Mouse (Mus musculus): ENCODE results near the gene Tpcn1.
A peak's percentile ranks its signal among the peaks of the same experiment; 100 is the strongest.

The Tpcn1 gene

GRCm38 (mm10) chr5:120588569-120589094 is at the start of gene Tpcn1, which contains the start of gene Iqcd:
Gene Tpcn1, minus strand, starts transcription at chr5:120588673.
Gene Iqcd, plus strand, starts transcription at chr5:120589016.
- peak; percentile 100 for DNase-seq

- no peak for DNase-seq
Observed at GRCm38 (mm10) chr5:120635633-120636032, 47.2 kb upstream of the Tpcn1 start.

- DNase-seq, result no peak
Observed at GRCm38 (mm10) chr5:120634860-120635259, 46.4 kb upstream of the Tpcn1 start.

GRCm38 (mm10) chr5:120634131-120634530 is 45.7 kb upstream of the Tpcn1 start, which contains the start of gene Cfap73:
Gene Cfap73, minus strand, starts transcription at chr5:120634235.
- no peak for DNase-seq

DNA sequence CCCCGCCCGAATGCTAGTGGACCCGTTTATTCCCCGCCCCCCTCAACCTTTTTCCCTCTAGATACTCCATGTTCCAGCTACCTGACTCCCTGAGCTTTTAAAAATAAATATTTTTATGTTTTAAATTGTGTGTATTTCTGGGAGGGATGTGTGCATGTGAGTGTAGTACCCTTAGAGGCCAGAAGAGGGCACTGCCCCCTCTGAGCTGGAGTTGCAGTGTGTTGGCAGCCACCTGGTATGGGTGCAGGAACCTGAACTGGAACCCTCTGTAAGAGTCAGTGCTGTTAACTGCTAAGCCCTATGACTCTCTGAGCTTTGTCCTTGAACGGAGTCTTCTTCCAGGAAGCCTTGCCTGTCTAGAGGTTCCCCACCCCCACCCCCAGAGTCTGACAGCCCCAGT is 43.4 kb upstream of the Tpcn1 start:
- no peak for DNase-seq

DNA sequence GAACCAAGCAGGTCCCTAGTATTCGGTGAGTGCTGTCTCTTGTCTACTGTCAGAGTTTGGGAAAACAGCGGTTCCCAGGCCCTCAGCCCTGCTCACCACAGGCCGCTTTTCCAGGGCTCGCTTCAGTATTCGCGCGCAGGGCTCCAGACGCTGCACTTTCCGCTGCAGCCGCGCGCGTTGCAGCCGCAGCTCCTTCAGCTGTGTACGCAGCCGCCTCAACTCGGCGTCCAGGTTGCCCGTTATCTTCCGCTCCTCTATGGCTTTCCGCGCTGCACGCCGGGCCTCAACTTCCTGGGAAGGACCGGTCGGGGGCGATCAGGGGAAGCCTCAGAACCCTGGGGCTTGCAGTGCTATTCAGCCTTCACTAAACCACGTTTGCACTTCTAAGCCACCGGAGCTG is 42.7 kb upstream of the Tpcn1 start:
- no peak for DNase-seq

DNA sequence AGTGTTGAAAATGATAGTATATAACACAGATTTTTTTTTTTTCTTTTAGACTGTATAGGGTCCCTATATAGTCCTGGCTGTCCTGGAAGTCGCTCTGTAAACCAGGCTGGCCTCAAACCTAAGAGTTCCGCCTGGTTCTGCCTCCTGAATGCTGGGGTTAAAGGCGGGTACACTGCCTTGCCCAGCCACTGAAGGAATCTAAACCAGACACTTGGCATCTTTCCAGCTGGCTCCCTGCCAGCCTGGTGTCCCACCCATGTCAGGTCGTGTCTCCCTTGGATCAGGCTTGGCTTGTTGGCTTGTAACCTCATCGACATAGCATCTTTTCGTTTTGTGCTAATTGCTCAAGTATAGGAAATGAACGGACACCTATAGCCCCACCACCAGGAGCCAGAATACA is 40.2 kb upstream of the Tpcn1 start:
- peak; percentile 89 for DNase-seq

DNA sequence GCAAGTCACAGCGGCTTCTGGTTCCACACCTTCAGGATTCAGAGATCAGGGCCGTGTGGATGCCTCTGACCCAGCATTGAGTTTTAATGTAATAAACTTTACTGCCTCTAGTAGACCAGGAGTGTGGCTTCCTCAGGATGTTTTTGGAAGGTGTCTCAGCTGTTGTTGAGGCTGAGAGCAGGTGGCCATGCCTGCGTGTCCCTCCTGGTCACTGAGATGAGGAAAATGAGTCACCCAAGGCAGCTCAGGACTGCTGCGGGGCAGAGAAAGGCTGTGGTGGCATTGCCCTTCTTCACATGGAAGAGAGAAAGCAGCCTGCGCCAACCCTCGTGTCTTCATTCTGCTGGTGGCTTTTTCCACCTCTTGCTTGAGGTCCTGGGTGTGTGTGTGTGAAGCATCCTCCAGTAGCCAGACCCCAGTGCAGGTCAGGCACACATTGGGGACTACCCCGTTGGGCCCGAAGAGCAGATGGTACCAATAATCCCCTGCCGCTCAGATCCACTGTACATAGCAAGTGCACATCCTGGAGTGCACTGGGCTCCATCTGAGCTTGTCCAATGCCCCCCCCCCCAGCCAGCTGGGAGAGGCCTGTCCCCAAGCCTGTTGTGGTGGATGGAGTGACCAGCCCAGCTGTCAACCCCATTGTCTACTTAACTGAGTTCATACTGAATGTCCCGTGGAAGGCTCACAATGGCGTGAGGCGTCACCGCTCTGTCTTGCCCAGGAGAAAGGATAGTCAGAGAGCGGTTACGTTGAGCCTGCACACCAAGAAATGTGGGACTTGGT is 39.2 kb upstream of the Tpcn1 start:
- DNase-seq, result no peak

DNA sequence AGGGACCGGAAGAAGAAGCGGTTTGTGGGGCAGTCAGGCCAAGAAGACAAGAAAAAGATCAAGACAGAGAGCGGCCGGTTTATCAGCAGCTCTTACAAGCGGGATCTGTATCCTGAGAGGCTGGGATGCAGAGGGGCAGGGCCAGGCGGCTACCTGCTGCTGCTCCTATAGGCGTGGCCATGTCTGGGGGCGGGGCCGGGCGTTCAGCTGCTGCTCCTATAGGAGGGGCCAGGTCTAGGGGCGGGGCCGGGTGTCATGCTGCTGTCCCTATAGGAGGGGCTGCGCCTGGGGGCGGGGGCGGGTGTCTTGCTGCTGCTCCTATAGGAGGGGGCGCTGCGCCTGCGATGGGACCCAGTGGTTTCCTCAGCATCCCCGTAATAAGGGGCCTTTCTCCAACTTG is 37.9 kb upstream of the Tpcn1 start:
- peak; percentile 90 for DNase-seq

DNA sequence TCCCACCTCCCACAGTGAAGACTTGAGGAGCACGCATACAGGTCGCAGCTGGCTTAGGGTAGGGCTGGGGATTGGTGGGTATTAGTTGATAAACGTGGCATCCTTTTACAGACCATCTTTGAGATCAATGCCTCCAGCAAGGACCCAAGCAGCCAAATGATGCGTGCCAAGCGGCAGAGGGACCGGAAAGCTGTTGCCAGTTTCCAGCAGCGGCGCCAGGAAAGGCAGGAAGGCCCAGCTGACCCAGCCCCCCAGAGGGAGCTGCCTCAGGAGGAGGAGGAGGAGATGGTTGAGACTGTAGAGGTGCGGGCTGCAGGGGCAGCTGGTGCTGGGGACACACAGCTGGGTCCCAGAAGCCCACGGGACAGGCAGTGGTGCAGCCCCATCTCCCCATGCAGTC is 36.0 kb upstream of the Tpcn1 start:
- no peak for DNase-seq

DNA sequence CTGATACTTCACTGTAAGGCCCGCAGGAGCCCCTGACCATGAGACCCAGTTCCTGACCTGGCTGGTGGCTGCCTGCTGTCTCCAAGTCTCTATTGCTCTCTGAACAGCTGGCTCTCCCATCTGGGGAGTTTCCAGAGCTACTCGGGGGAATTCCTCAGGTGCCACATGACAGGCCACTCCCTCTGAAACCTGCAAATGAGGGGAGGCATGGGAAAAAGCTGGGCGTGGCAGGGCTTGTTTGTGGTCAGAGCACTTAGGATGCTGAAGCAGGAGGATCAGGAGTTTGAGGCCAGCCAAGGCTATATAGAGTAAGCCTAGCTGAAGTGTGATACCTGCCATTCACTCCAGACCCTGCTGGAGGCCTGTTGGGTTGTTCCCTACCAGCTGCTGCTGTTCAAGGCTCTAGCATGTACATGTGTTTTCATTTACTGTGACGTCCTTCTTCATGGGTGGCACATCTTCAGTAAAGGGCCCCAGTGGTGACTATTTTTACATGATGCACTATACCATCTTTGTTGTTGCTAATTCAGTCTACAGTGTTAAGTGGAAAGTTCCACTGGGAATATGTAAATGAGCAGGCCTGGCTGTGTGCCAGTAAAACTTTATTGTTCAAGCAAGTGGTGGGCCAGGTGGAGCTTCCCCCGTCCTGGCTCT is 33.9 kb upstream of the Tpcn1 start:
- DNase-seq, result no peak

GRCm38 (mm10) chr5:120621846-120622197 is 33.3 kb upstream of the Tpcn1 start:
- DNase-seq, result no peak

DNA sequence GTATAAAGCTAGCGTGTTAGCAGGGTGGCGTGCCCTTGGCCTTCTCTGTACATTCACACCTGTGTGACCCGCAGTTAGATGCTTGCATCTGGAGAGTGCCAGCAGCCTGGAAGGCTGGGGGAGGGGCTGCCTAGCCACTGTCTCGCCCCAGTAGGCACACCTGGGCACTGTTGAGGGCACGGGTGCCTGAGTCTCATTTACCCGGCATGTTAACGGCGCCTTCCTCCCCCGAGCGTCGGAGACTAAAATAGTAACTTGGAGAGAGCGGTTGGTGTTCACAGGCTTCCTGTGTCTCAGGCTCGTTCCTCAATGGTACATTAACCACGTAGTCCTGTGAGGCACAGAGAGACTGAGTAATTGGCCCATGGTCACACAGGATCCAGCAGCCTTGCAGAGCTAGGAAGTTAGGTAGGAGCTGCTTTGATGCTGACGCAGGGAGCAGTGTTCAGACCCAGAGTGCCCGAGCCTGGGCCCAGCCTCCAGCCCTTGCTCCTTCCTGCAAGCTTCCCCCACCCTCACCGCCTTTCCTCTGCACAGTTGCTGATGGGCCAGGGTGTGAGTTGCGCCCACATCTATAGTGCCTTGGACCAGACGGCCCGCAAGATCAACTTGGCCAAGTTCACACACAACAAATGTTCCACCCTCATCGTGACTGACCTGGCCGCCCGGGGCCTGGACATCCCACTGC is 32.7 kb upstream of the Tpcn1 start:
- no peak for DNase-seq

- peak; percentile 97 for DNase-seq
Observed at GRCm38 (mm10) chr5:120620375-120621077, 32.1 kb upstream of the Tpcn1 start.

- DNase-seq, result no peak
Observed at GRCm38 (mm10) chr5:120619201-120619600, 30.7 kb upstream of the Tpcn1 start.

DNA sequence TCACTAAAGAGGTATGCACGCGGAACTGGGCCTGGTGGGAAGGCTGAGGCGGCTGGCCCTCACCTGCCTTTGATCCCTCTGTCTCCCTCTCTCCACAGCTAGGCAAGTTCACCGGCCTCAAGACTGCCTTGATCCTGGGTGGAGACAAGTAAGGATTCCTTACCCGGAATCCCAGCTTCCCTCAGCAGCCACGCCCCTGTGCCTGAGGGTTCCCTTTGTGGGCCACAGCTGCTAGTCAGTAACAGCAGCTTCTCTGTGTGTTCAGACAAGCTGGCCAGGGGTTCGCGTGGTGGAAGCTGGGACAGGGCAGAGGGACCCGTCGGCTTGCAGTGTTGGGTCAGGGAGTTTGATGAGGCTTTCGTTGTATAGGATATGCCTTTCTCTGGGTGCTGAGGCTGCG is 30.3 kb upstream of the Tpcn1 start:
- DNase-seq, result no peak

- no peak for DNase-seq
Observed at GRCm38 (mm10) chr5:120615903-120616302, 27.4 kb upstream of the Tpcn1 start.

DNA sequence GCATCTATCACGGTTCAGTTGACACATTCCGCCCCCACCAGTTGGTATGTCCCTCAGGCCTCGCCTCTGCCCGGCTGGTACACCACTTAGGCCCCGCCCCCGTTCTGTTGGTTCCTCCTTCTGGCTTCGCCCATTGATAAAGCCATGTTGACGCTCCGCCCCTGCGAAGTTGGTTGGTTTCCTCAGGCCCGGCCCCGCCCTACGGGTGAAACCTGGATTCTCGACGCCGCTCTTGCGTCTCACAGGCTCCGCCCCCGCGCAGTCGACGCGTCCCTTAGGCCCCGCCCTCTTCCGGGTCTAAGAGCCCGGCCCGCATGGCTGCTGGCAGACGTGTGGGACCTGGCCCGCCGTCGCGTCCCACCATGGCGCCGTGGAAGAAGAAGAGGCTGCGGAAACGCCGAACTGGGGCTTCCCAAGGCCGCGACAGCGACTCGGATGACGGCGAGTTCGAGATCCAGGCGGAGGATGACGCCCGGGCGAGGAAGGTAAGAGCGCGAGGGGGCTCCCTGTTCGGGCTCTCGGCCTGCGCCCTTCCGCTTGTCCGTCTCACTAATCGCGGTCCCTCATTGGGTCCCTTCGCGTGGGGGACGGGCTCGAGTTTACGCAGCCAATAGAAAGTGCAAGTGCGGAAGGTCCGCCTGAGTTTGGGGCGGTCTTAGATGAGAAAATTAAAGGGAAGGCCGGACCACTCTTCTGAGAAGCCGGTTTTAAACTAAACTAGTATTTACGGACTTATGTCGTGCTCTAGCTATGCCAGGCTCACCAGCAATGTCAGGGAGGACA is 24.5 kb upstream of the Tpcn1 start:
- DNase-seq, result peak; percentile 100

GRCm38 (mm10) chr5:120612442-120612821 is 24.0 kb upstream of the Tpcn1 start, which contains the start of the genes Rita1 and Ddx54:
Gene Rita1, minus strand, starts transcription at chr5:120612589.
Gene Ddx54, plus strand, starts transcription at chr5:120612739.
- DNase-seq, result peak; percentile 100

GRCm38 (mm10) chr5:120611416-120611815 is 22.9 kb upstream of the Tpcn1 start:
- peak; percentile 94 for DNase-seq

DNA sequence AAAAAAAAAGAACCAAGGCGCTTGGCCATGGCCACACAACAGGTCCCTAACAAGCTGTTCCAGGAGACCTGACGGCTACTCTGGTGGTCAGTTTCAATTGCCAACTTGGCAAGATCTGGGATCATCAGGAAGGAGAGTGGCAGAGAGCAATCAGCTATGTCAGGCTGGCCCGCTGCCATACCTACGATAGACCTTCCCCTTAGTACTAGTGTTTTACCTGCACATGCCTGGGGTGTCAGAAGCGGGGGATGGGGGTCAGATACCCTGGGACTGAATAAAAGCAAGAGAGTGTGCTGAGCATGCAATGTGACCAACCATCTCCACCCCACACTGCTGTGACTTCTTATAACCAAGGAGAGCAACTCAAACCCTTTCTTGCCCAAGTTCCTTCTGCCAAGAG is 22.4 kb upstream of the Tpcn1 start:
- peak; percentile 93 for DNase-seq

DNA sequence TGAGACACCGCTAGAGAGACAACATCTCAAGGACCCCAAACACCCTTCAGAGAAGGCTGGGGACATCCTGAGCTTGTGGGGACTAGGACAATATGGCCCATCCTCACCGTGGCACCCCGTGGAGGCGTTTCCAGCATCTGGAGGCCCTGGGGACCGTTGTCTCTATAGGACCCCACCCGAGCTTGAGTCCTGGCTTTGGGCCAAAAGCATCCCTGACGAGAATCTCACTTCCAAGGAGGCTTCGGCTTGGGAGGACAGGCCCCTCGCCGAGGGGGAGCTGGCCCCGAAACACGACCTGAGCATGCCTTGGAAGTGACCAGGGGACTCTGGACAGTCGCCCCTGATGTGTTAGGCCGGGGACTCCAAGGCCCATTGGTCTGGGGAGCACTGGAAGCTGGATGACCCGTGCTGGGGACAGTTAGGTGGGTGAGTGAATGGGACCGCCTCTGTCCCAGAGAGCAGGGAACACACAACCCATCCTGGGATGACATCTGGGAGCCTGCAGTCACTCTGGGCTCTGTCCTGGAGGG is 20.8 kb upstream of the Tpcn1 start:
- no peak for DNase-seq

Data from heart, adult 11 months (tissue).